Mouse (Mus musculus) stomach, embryonic 15.5 days (tissue): ENCODE results near the gene Mgarp. TPM values are rescaled to one million over a fixed set of nuclear protein-coding genes. Genes with fewer than 3 reads are reported as not detected.
"Not testable (repeated sequence)": the region's sequence is repeated elsewhere in the genome, so short reads cannot be mapped to it uniquely, and the experiment has no call there.

Experiments
- ATAC-seq: fragments of 200-750 bp; cut with Nextera tagmentation; 2 replicates; pipeline ENCODE4 v1.8.0; 2017; ENCODE audit warnings: low read depth, moderate number of reproducible peaks, moderate TSS enrichment; ENCODE audit not compliant: insufficient read depth, low FRiP score
- H3K27ac ChIP-seq: fragments of 300-500 bp; sonication (generic); 2 replicates; pipeline ENCODE4 v1.5.1; 2015; ENCODE audit warnings: mild to moderate bottlenecking, inconsistent platforms
- H3K27me3 ChIP-seq: fragments of 300-500 bp; sonication (generic); replicated peaks from 2 replicates; pipeline ENCODE4 v1.6.1; 2015; ENCODE audit warnings: inconsistent platforms
- H3K36me3 ChIP-seq: fragments of 300-500 bp; sonication (generic); 2 replicates; pipeline ENCODE4 v1.6.1; 2015; ENCODE audit warnings: inconsistent platforms
- H3K4me1 ChIP-seq: fragments of 300-500 bp; sonication (generic); 2 replicates; pipeline ENCODE4 v1.6.1; 2015; ENCODE audit warnings: inconsistent platforms
- H3K4me2 ChIP-seq: fragments of 300-500 bp; sonication (generic); 2 replicates; pipeline ENCODE4 v1.6.1; 2015; ENCODE audit warnings: mild to moderate bottlenecking, inconsistent platforms
- H3K4me3 ChIP-seq: fragments of 300-500 bp; sonication (generic); replicated peaks from 2 replicates; pipeline ENCODE4 v1.5.1; 2015; ENCODE audit warnings: inconsistent platforms
- H3K9ac ChIP-seq: fragments of 300-500 bp; sonication (generic); 2 replicates; pipeline ENCODE4 v1.6.1; 2015; ENCODE audit warnings: inconsistent platforms
- H3K9me3 ChIP-seq: fragments of 300-500 bp; sonication (generic); 2 replicates; pipeline ENCODE4 v1.6.1; 2016; ENCODE audit warnings: inconsistent platforms
- WGBS: fragments of 180-500 bp; shearing (Covaris S2); methylation state at CpG from one replicate; pipeline ENCODE4 v1.1.7; 2015; 5-methylcytosine and 5-hydroxymethylcytosine counted together
- polyA plus RNA-seq: library from polyadenylated mRNA; unstranded; fragments of >200 nt; fragmentation: Nextera tagmentation; extraction: Ambion mirVana; gene quantifications from 2 replicates; pipeline ENCODE4 v1.2.1, GENCODE M21; 2015

The Mgarp gene
- polyA plus RNA-seq, 1 experiment from 2014 or later: 4.0 TPM

- H3K9me3 ChIP-seq, ATAC-seq, H3K4me3 ChIP-seq, H3K9ac ChIP-seq, H3K27ac ChIP-seq, H3K4me1 ChIP-seq, H3K36me3 ChIP-seq, H3K27me3 ChIP-seq, H3K4me2 ChIP-seq: not testable (repeated sequence)
- WGBS: 91% methylated on average over 6 of the region's 6 CpGs
Measured at GRCm38 (mm10) chr3:51344182-51344581, 52.4 kb downstream of the Mgarp start.

- Histone ChIP-seq H3K4me2 (no peak overlapping the region), H3K4me3 (no peak overlapping the region), H3K27me3 (no peaks in the 10 kb centered on the region), H3K4me1 (no peaks in the 10 kb centered on the region), H3K27ac (no peak overlapping the region), H3K9ac (no peak overlapping the region), H3K9me3 (no peaks in the 10 kb centered on the region), H3K36me3 (no peaks in the 10 kb centered on the region)
- 83% methylated on average over 4 of the region's 4 CpGs for WGBS
- ATAC-seq: no peak
Measured at GRCm38 (mm10) chr3:51343260-51343659, 53.3 kb downstream of the Mgarp start.

- Histone ChIP-seq H3K4me1 (no peaks in the 10 kb centered on the region), H3K27ac (peak overlapping the region; percentile 97), H3K9me3 (no peaks in the 10 kb centered on the region), H3K36me3 (no peaks in the 10 kb centered on the region), H3K27me3 (no peaks in the 10 kb centered on the region), H3K4me3 (peak overlapping the region; percentile 92), H3K9ac (0 out of 2 replicates have a peak overlapping the region, but pooled peaks have one; percentile 54), H3K4me2 (peak overlapping the region; percentile 92)
- 5% methylated on average over 9 of the region's 9 CpGs for WGBS
- no peak for ATAC-seq
Measured at GRCm38 (mm10) chr3:51342152-51342551, 54.4 kb downstream of the Mgarp start.

- Histone ChIP-seq H3K9ac (peak overlapping the region; percentile 54; the same call in 1 of the 2 replicates), H3K27me3 (no peaks in the 10 kb centered on the region), H3K36me3 (no peaks in the 10 kb centered on the region), H3K4me1 (no peaks in the 10 kb centered on the region), H3K27ac (peak overlapping the region; percentile 97), H3K4me3 (peak overlapping the region; percentile 92), H3K9me3 (no peaks in the 10 kb centered on the region), H3K4me2 (peak overlapping the region; percentile 92)
- WGBS: under 1% methylated on average over 86 of the region's 86 CpGs
- ATAC-seq: peak; percentile 88
Measured at GRCm38 (mm10) chr3:51341268-51342081, 55.1 kb downstream of the Mgarp start.

- under 1% methylated on average over 73 of the region's 87 CpGs for WGBS
- H3K36me3 ChIP-seq: no peaks in the 10 kb centered on the region
- peak within 1 kb of the TSS; percentile 92 for H3K4me2 ChIP-seq
- H3K4me1 ChIP-seq: no peaks in the 10 kb centered on the region
- peak within 1 kb of the TSS; percentile 92 for H3K4me3 ChIP-seq
- H3K9me3 ChIP-seq: no peaks in the 10 kb centered on the region
- H3K9ac ChIP-seq: peak within 1 kb of the TSS; percentile 88
- peak; percentile 87 for ATAC-seq
- peak within 1 kb of the TSS; percentile 97 for H3K27ac ChIP-seq
- H3K27me3 ChIP-seq: no peaks in the 10 kb centered on the region
Measured at GRCm38 (mm10) chr3:51340552-51341267, 55.8 kb downstream of the Mgarp start, which contains the start of gene Elf2. Gene Elf2 (minus strand): TSS chr3:51340663.

- Histone ChIP-seq H3K9ac (peak overlapping the region; percentile 88), H3K4me3 (peak overlapping the region; percentile 92), H3K27ac (peak overlapping the region; percentile 97), H3K9me3 (no peaks in the 10 kb centered on the region), H3K36me3 (no peaks in the 10 kb centered on the region), H3K4me2 (peak overlapping the region; percentile 92), H3K27me3 (no peaks in the 10 kb centered on the region), H3K4me1 (no peaks in the 10 kb centered on the region)
- ATAC-seq: peak; percentile 36
- WGBS: under 1% methylated on average over 89 of the region's 113 CpGs
Measured at GRCm38 (mm10) chr3:51339734-51340551, 56.6 kb downstream of the Mgarp start.

GRCm38 (mm10) chr3:51339378-51339733, 57.2 kb downstream of the Mgarp start:
- Histone ChIP-seq H3K27ac (peak overlapping the region; percentile 97), H3K9ac (peak overlapping the region; percentile 88; the same call in 1 of the 2 replicates), H3K9me3 (no peaks in the 10 kb centered on the region), H3K4me1 (0 out of 2 replicates have a peak, but pooled peaks cover 3% of the 10 kb centered on the region), H3K36me3 (no peaks in the 10 kb centered on the region), H3K27me3 (no peaks in the 10 kb centered on the region), H3K4me3 (peak overlapping the region; percentile 92), H3K4me2 (peak overlapping the region; percentile 92)
- 3% methylated on average over 9 of the region's 9 CpGs for whole genome bisulfite sequencing
- no peak for ATAC-seq

Other genes with a start within 250 kb of the Mgarp start
- 8.5 and 9.3 TPM in 2 replicates for gene Noct, start 172.3 kb downstream of the Mgarp start, polyA plus RNA-seq
- gene Elf2, start 56.1 kb downstream of the Mgarp start, polyA plus RNA-seq: 62.5 and 63.7 TPM in 2 replicates
- 709 and 792 TPM in 2 replicates for gene Ndufc1, start 12.2 kb upstream of the Mgarp start, polyA plus RNA-seq
- 43.8 and 49.9 TPM in 2 replicates for gene Naa15, start 18.4 kb upstream of the Mgarp start, polyA plus RNA-seq
- 23.7 and 26.7 TPM in 2 replicates for gene Rab33b, start 87.2 kb upstream of the Mgarp start, polyA plus RNA-seq
- 3.6 and 5.0 TPM in 2 replicates for gene Setd7, start 164.1 kb upstream of the Mgarp start, polyA plus RNA-seq